Mouse (Mus musculus) intestine, postnatal 0 days (tissue): Measurements from ENCODE around the gene Tex101. TPM values are rescaled to one million over a fixed set of nuclear protein-coding genes. Genes with fewer than 3 reads are reported as not detected.
"Not testable (repeated sequence)": the region's sequence is repeated elsewhere in the genome, so short reads cannot be mapped to it uniquely, and the experiment has no call there.

Experiments
- ATAC-seq: fragments of 200-750 bp; cut with Nextera tagmentation; 2 replicates; pipeline ENCODE4 v1.8.0; 2017; ENCODE audit warnings: mild to moderate bottlenecking, moderate TSS enrichment, moderate library complexity
- H3K27ac ChIP-seq: fragments of 300-500 bp; sonication (generic); 2 replicates; pipeline ENCODE4 v1.5.1; 2014; ENCODE audit warnings: mild to moderate bottlenecking, low read depth, low read length, moderate library complexity
- H3K27me3 ChIP-seq: fragments of 300-500 bp; sonication (generic); replicated peaks from 2 replicates; pipeline ENCODE4 v1.6.1; 2014; ENCODE audit warnings: low read length, mixed read lengths; ENCODE audit not compliant: control insufficient read depth, insufficient read depth
- H3K36me3 ChIP-seq: fragments of 300-500 bp; sonication (generic); 2 replicates; pipeline ENCODE4 v1.6.1; 2014; ENCODE audit warnings: mild to moderate bottlenecking, moderate library complexity; ENCODE audit not compliant: control insufficient read depth, insufficient read depth
- H3K4me1 ChIP-seq: fragments of 300-500 bp; sonication (generic); replicated peaks from 2 replicates; pipeline ENCODE4 v1.6.1; 2014; ENCODE audit warnings: antibody characterized with exemption, low read length, mixed read lengths; ENCODE audit not compliant: control insufficient read depth, insufficient read depth
- H3K4me2 ChIP-seq: fragments of 300-500 bp; sonication (generic); replicated peaks from 2 replicates; pipeline ENCODE4 v1.6.1; 2014; ENCODE audit warnings: low read depth, mild to moderate bottlenecking, moderate library complexity
- H3K4me3 ChIP-seq: fragments of 300-500 bp; sonication (generic); 2 replicates; pipeline ENCODE4 v1.5.1; 2014; ENCODE audit warnings: low read depth, low read length
- H3K9ac ChIP-seq: fragments of 300-500 bp; sonication (generic); 2 replicates; pipeline ENCODE4 v1.6.1; 2014; ENCODE audit warnings: mild to moderate bottlenecking, low read depth, low read length
- H3K9me3 ChIP-seq: fragments of 300-500 bp; sonication (generic); 2 replicates; pipeline ENCODE4 v1.6.1; 2016; ENCODE audit warnings: mixed run types; ENCODE audit not compliant: control insufficient read depth
- CTCF ChIP-seq: sonication (generic); IDR thresholded peaks from 2 replicates; pipeline ENCODE4 v1.5.1; 2016; ENCODE audit warnings: low read depth, mild to moderate bottlenecking, control low read depth, antibody characterized with exemption, moderate library complexity
- WGBS: fragments of 180-500 bp; shearing (Covaris S2); extraction: QIAGEN DNeasy Blood & Tissue Kit; methylation state at CpG from one replicate; pipeline ENCODE4 v1.1.7; 2014; 5-methylcytosine and 5-hydroxymethylcytosine counted together
- polyA plus RNA-seq: library from polyadenylated mRNA; unstranded; fragments of >200 nt; fragmentation: Nextera tagmentation; extraction: Ambion mirVana; gene quantifications from 2 replicates; pipeline ENCODE4 v1.2.1, GENCODE M21; 2015

Tex101 gene
- polyA plus RNA-seq, 1 experiment from 2014 or later: not detected

GRCm38 (mm10) chr7:24628685-24629610 is 47.5 kb downstream of the Tex101 start:
- H3K36me3 ChIP-seq: peaks cover 27% of the 10 kb centered on the region; the same call in 1 of the 2 replicates
- peak overlapping the region; percentile 5; the same call in 1 of the 2 replicates for H3K9ac ChIP-seq
- H3K9me3 ChIP-seq: no peaks in the 10 kb centered on the region
- H3K4me2 ChIP-seq: peak overlapping the region; percentile 59
- 11% methylated on average over 33 of the region's 33 CpGs for WGBS
- no peaks in the 10 kb centered on the region for H3K4me1 ChIP-seq
- peak; percentile 84 for ATAC-seq
- H3K4me3 ChIP-seq: peak overlapping the region; percentile 24
- peak; percentile 37 for TF ChIP-seq CTCF
- H3K27me3 ChIP-seq: no peaks in the 10 kb centered on the region
- H3K27ac ChIP-seq: no peak overlapping the region

DNA sequence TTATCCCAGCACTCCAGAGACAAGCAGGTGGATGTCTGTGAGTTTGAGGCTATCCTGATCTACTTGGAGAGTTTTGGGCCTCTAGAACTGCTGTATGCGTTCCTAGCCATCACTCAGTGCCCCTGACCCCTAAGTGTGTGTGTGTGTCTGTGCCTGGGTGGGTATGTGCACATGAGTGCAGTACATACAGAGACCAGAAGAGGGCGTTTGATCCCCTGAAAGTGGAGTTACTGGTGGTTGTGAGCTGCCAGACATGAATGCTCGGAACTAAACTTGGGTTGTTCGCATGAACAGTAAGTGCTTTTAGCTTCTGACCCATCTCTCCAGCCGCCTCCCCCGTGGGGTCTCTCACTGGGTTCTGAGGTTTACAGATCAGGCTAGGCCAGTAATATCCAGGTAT is 53.5 kb downstream of the Tex101 start:
- 83% methylated on average over 6 of the region's 6 CpGs for WGBS
- Histone ChIP-seq H3K4me3 (no peak overlapping the region), H3K36me3 (peaks cover 70% of the 10 kb centered on the region), H3K4me2 (no peak overlapping the region), H3K27me3 (no peaks in the 10 kb centered on the region), H3K9ac (no peak overlapping the region), H3K9me3 (0 out of 2 replicates have a peak, but pooled peaks cover 4% of the 10 kb centered on the region), H3K4me1 (no peaks in the 10 kb centered on the region), H3K27ac (no peak overlapping the region)
- no peak for ATAC-seq
- TF ChIP-seq CTCF: peak; percentile 26

GRCm38 (mm10) chr7:24621193-24621592 is 55.3 kb downstream of the Tex101 start:
- no peak overlapping the region for H3K9ac ChIP-seq
- H3K9me3 ChIP-seq: 0 out of 2 replicates have a peak, but pooled peaks cover 4% of the 10 kb centered on the region
- peak; percentile 56 for TF ChIP-seq CTCF
- no peaks in the 10 kb centered on the region for H3K4me1 ChIP-seq
- WGBS: 89% methylated on average over 3 of the region's 3 CpGs
- H3K27me3 ChIP-seq: no peaks in the 10 kb centered on the region
- H3K4me2 ChIP-seq: no peak overlapping the region
- H3K36me3 ChIP-seq: peaks cover 70% of the 10 kb centered on the region
- no peak overlapping the region for H3K4me3 ChIP-seq
- no peak overlapping the region for H3K27ac ChIP-seq
- ATAC-seq: no peak

DNA sequence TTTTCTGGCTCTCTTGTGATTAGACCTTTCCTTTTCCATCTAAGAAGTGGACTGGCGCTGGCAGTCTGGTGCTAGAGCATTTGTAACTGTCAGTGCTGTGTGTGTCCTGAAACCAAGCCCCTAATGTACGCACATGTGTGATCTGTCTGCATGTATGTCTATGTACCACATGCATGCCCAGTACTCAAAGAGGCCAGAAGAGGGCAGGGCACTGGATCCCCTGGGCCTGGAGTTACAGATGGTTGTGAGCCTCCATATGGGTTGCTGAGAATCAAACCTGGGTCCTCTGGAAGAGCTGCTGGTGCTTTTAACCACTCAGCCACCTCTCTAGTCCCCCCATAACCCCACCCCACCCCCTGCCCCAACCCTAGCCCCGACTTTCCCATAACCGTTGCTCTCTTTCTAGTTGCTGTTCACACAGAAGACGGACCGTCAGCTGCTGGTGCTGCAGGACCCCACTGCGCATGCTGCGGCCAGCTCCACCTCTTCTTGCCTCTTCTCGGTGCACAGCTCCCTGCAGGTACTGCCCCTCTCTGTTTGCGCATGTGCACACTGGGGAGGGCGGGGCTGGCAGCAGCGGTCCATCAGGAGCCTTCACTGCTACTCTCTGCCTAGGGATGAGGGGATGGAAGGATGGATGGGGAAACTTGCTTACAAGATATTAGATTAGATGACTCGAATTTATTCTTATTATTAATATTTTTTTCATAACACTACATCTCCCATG is 56.6 kb downstream of the Tex101 start:
- Histone ChIP-seq H3K9ac (no peak overlapping the region), H3K9me3 (0 out of 2 replicates have a peak, but pooled peaks cover 4% of the 10 kb centered on the region), H3K27ac (no peak overlapping the region), H3K4me3 (no peak overlapping the region), H3K27me3 (no peaks in the 10 kb centered on the region), H3K4me2 (no peak overlapping the region), H3K36me3 (peaks cover 66% of the 10 kb centered on the region), H3K4me1 (no peaks in the 10 kb centered on the region)
- 76% methylated on average over 13 of the region's 13 CpGs for WGBS
- ATAC-seq: no peak
- TF ChIP-seq CTCF: 0 out of 2 replicates have a peak, but pooled peaks have one; percentile 26

DNA sequence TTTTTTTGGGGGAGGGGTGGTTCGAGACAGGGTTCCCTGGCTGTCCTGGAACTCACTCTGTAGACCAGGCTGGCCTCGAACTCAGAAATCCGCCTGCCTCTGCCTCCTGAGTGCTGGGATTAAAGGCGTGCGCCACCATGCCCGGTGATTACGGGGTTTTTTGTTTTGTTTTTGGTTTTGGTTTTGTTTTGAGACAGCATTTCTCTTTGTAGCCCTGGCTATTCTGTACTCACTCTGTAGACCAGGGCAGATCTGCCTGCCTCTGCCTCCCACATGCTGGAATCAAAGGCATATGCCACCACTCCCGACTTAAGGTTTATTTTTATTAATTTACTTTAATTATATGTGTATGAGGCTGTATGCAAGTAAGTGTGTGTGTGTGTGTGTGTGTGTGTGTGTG is 58.1 kb downstream of the Tex101 start:
- H3K27ac ChIP-seq, H3K4me1 ChIP-seq, H3K4me3 ChIP-seq, H3K9me3 ChIP-seq, H3K27me3 ChIP-seq, H3K4me2 ChIP-seq, H3K9ac ChIP-seq, ATAC-seq: not testable (repeated sequence)
- 95% methylated on average over 8 of the region's 8 CpGs for WGBS
- H3K36me3 ChIP-seq: peaks cover 54% of the 10 kb centered on the region

Other genes starting within 250 kb of the Tex101 start
- gene Irgc1, start 224.4 kb downstream of the Tex101 start, polyA plus RNA-seq: not detected in 2 replicates
- 6.9 and 7.8 TPM in 2 replicates for gene Plaur, start 214.2 kb downstream of the Tex101 start, polyA plus RNA-seq
- 1.4 and 1.7 TPM in 2 replicates for gene Cadm4, start 194.7 kb downstream of the Tex101 start, polyA plus RNA-seq
- 11.2 and 12.8 TPM in 2 replicates for gene Zfp428, start 169.7 kb downstream of the Tex101 start, polyA plus RNA-seq
- gene AC161166.1, start 164.2 kb downstream of the Tex101 start, polyA plus RNA-seq: 0.05 TPM in 1 of 2 replicates, not detected in the other
- gene Irgq, start 146.0 kb downstream of the Tex101 start, polyA plus RNA-seq: 3.4 TPM in 2 replicates
- gene Pinlyp, start 130.6 kb downstream of the Tex101 start, polyA plus RNA-seq: not detected in 2 replicates
- gene Xrcc1, start 130.4 kb downstream of the Tex101 start, polyA plus RNA-seq: 24.5 and 26.6 TPM in 2 replicates
- 17.9 and 25.4 TPM in 2 replicates for gene Ethe1, start 89.1 kb downstream of the Tex101 start, polyA plus RNA-seq
- 2.1 and 2.2 TPM in 2 replicates for gene Zfp575, start 89.0 kb downstream of the Tex101 start, polyA plus RNA-seq
- gene Phldb3, start 65.9 kb downstream of the Tex101 start, polyA plus RNA-seq: 0.65 and 0.85 TPM in 2 replicates
- gene Lypd3, start 40.1 kb downstream of the Tex101 start, polyA plus RNA-seq: 0.13 and 0.17 TPM in 2 replicates
- not detected in 2 replicates for gene BC049730, start 32.6 kb upstream of the Tex101 start, polyA plus RNA-seq
- gene Gm4763, start 50.2 kb upstream of the Tex101 start, polyA plus RNA-seq: not detected in 2 replicates
- 0.69 and 1.1 TPM in 2 replicates for gene Cd177, start 83.6 kb upstream of the Tex101 start, polyA plus RNA-seq
- 0.29 and 0.37 TPM in 2 replicates for gene Ceacam10, start 100.5 kb upstream of the Tex101 start, polyA plus RNA-seq
- 20.6 and 28.0 TPM in 2 replicates for gene Gm9844, start 185.5 kb upstream of the Tex101 start, polyA plus RNA-seq
- gene Lypd4, start 193.3 kb upstream of the Tex101 start, polyA plus RNA-seq: not detected in 2 replicates
- gene Dmrtc2, start 193.4 kb upstream of the Tex101 start, polyA plus RNA-seq: not detected in 2 replicates
- gene Rps19, start 207.7 kb upstream of the Tex101 start, polyA plus RNA-seq: 1,134 and 1,200 TPM in 2 replicates
- gene Cd79a, start 220.7 kb upstream of the Tex101 start, polyA plus RNA-seq: 0.23 and 0.26 TPM in 2 replicates
- 32.6 and 35.9 TPM in 2 replicates for gene Arhgef1, start 226.2 kb upstream of the Tex101 start, polyA plus RNA-seq